8 mouse cellular contexts compared by ENCODE assay signal in genomic region chr2:130273732-130274131, GRCm38 (mm10). TPM values are rescaled to one million over a fixed set of nuclear protein-coding genes. Genes with fewer than 3 reads are reported as not detected.
DNase-seq lines count a peak whose midpoint lies in the region; ATAC-seq and TF ChIP-seq lines count a peak whose summit lies in the region.

No protein-coding gene starts in this region.

- H3K27ac ChIP-seq in embryonic facial prominence, embryonic 14.5 days (replicated peaks; ENCODE audit: low read depth, low read length): peak overlapping the region; percentile 90
- peak overlapping the region; percentile 96 for H3K27ac ChIP-seq in limb, embryonic 10.5 days
- H3K27ac ChIP-seq in midbrain, postnatal 0 days (ENCODE audit: low read depth, low read length): peak overlapping the region; percentile 95

- H3K4me1 ChIP-seq in embryonic facial prominence, embryonic 14.5 days (ENCODE audit: control insufficient read depth, insufficient read depth, low read length): peaks cover 9% of the 10 kb centered on the region; the same call in 1 of the 2 replicates
- peaks cover 26% of the 10 kb centered on the region for H3K4me1 ChIP-seq in limb, embryonic 10.5 days
- H3K4me1 ChIP-seq in midbrain, postnatal 0 days (ENCODE audit: insufficient read depth, low read length): peaks cover 4% of the 10 kb centered on the region; the same call in 1 of the 2 replicates

- no peaks in the 10 kb centered on the region for H3K27me3 ChIP-seq in embryonic facial prominence, embryonic 14.5 days (replicated peaks; ENCODE audit: control insufficient read depth, insufficient read depth, low read length)
- H3K27me3 ChIP-seq in limb, embryonic 10.5 days (ENCODE audit: low read depth, poor library complexity, severe bottlenecking): no peaks in the 10 kb centered on the region
- H3K27me3 ChIP-seq in midbrain, postnatal 0 days (ENCODE audit: insufficient read depth, low read length): no peaks in the 10 kb centered on the region

- ATAC-seq in frontal cortex, adult (ENCODE audit: low TSS enrichment): peak; percentile 32
- no peak; the same call in 1 of the 2 replicates for ATAC-seq in embryonic facial prominence, embryonic 14.5 days (ENCODE audit: low read depth)
- ATAC-seq in midbrain, postnatal 0 days (ENCODE audit: low FRiP score): peak; percentile 26

- no peak for DNase-seq in frontal cortex, postnatal 14 days (ENCODE audit: low spot score in 2 of 2)
- peak; percentile 54 for DNase-seq in 3T3-L1 (ENCODE audit: low read depth, low spot score)
- no peak for DNase-seq in embryonic facial prominence, embryonic 14.5 days (ENCODE audit: low spot score)
- DNase-seq in limb, embryonic 10.5 days (ENCODE audit: low spot score): no peak
- no peak for DNase-seq in midbrain, postnatal 0 days (ENCODE audit: low spot score)
- DNase-seq in thymus, postnatal 36 days: no peak
- DNase-seq in layer of hippocampus, adult 9-10 months (ENCODE audit: low spot score): no peak

- under 1% methylated on average over 12 of the region's 14 CpGs for WGBS in embryonic facial prominence, embryonic 14.5 days
- 2% methylated on average over 14 of the region's 14 CpGs for WGBS in limb, embryonic 10.5 days
- WGBS in midbrain, postnatal 0 days: 2% methylated on average over 14 of the region's 14 CpGs

- TF ChIP-seq CTCF in midbrain, postnatal 0 days (IDR thresholded peaks at IDR 0.05): no peak

- peak overlapping the region; percentile 96 for H3K9ac ChIP-seq in embryonic facial prominence, embryonic 14.5 days (ENCODE audit: low read depth, low read length)
- H3K9ac ChIP-seq in midbrain, postnatal 0 days (replicated peaks; ENCODE audit: low read length, poor library complexity, severe bottlenecking): peak overlapping the region; percentile 89

- H3K36me3 ChIP-seq in embryonic facial prominence, embryonic 14.5 days (ENCODE audit: control insufficient read depth, insufficient read depth, low read length): peaks cover 38% of the 10 kb centered on the region
- H3K36me3 ChIP-seq in limb, embryonic 10.5 days: peaks cover 40% of the 10 kb centered on the region
- H3K36me3 ChIP-seq in midbrain, postnatal 0 days (ENCODE audit: insufficient read depth, low read length): peaks cover 28% of the 10 kb centered on the region

- H3K4me3 ChIP-seq in embryonic facial prominence, embryonic 14.5 days (ENCODE audit: low read depth, low read length): peak overlapping the region; percentile 88
- peak overlapping the region; percentile 91 for H3K4me3 ChIP-seq in limb, embryonic 10.5 days
- peak overlapping the region; percentile 53 for H3K4me3 ChIP-seq in midbrain, postnatal 0 days (ENCODE audit: low read depth, low read length)

- no peaks in the 10 kb centered on the region for H3K9me3 ChIP-seq in embryonic facial prominence, embryonic 14.5 days (ENCODE audit: control insufficient read depth, low read length)
- H3K9me3 ChIP-seq in limb, embryonic 10.5 days (replicated peaks): no peaks in the 10 kb centered on the region
- H3K9me3 ChIP-seq in midbrain, postnatal 0 days (ENCODE audit: low read length): no peaks in the 10 kb centered on the region

- peak overlapping the region; percentile 85 for H3K4me2 ChIP-seq in embryonic facial prominence, embryonic 14.5 days (ENCODE audit: low read depth, low read length)
- peak overlapping the region; percentile 52 for H3K4me2 ChIP-seq in midbrain, postnatal 0 days (ENCODE audit: low read depth, low read length, poor library complexity, severe bottlenecking)

RNA-seq across cellular contexts. Expression of gene Nop56, which starts 0.5 kb away (rescaled TPM):
- polyA plus RNA-seq in embryonic facial prominence, embryonic 14.5 days (2014; fragmentation: Nextera tagmentation; extraction: Ambion mirVana): 229 and 230 TPM in 2 replicates
- 440 and 499 TPM in 2 replicates for polyA plus RNA-seq in limb, embryonic 10.5 days (2016; fragmentation: Nextera tagmentation; extraction: Ambion mirVana)
- total RNA-seq in midbrain, postnatal 0 days (2014; rRNA removed): 104 and 139 TPM in 2 replicates
- polyA plus RNA-seq in midbrain, postnatal 0 days (2015; fragmentation: Nextera tagmentation; extraction: Ambion mirVana): 259 and 302 TPM in 2 replicates

RNA-seq across cellular contexts. Expression of gene Idh3b, which starts 10.6 kb away (rescaled TPM):
- polyA plus RNA-seq in embryonic facial prominence, embryonic 14.5 days (2014; fragmentation: Nextera tagmentation; extraction: Ambion mirVana): 159 and 166 TPM in 2 replicates
- 136 and 140 TPM in 2 replicates for polyA plus RNA-seq in limb, embryonic 10.5 days (2016; fragmentation: Nextera tagmentation; extraction: Ambion mirVana)
- 141 and 149 TPM in 2 replicates for total RNA-seq in midbrain, postnatal 0 days (2014; rRNA removed)
- polyA plus RNA-seq in midbrain, postnatal 0 days (2015; fragmentation: Nextera tagmentation; extraction: Ambion mirVana): 176 and 194 TPM in 2 replicates

RNA-seq across cellular contexts. Expression of gene Ebf4, which starts 21.2 kb away (rescaled TPM):
- polyA plus RNA-seq in embryonic facial prominence, embryonic 14.5 days (2014; fragmentation: Nextera tagmentation; extraction: Ambion mirVana): 4.2 and 5.1 TPM in 2 replicates
- polyA plus RNA-seq in limb, embryonic 10.5 days (2016; fragmentation: Nextera tagmentation; extraction: Ambion mirVana): 0.34 and 0.90 TPM in 2 replicates
- 17.2 and 22.5 TPM in 2 replicates for total RNA-seq in midbrain, postnatal 0 days (2014; rRNA removed)
- 6.3 and 6.7 TPM in 2 replicates for polyA plus RNA-seq in midbrain, postnatal 0 days (2015; fragmentation: Nextera tagmentation; extraction: Ambion mirVana)
